Mouse (Mus musculus) G1E (cell line): ENCODE data around the gene Invs.

Source experiments
- CTCF ChIP-seq: IDR thresholded peaks from 2 replicates; pipeline ENCODE4 v1.5.1; 2012; ENCODE audit warnings: low read depth, low read length, inconsistent platforms, mixed read lengths
- TAL1 ChIP-seq: conservative IDR thresholded peaks from 2 replicates; pipeline ENCODE4 v1.6.1; 2012; ENCODE audit warnings: low read depth, low read length, inconsistent platforms, mixed read lengths

GRCm38 (mm10) chr4:48415838-48416335, 136.3 kb downstream of the Invs start:
- no peak for TF ChIP-seq CTCF
- no peak for TF ChIP-seq TAL1
